ENCODE assay signal across 10 mouse cellular contexts in the genomic region with DNA sequence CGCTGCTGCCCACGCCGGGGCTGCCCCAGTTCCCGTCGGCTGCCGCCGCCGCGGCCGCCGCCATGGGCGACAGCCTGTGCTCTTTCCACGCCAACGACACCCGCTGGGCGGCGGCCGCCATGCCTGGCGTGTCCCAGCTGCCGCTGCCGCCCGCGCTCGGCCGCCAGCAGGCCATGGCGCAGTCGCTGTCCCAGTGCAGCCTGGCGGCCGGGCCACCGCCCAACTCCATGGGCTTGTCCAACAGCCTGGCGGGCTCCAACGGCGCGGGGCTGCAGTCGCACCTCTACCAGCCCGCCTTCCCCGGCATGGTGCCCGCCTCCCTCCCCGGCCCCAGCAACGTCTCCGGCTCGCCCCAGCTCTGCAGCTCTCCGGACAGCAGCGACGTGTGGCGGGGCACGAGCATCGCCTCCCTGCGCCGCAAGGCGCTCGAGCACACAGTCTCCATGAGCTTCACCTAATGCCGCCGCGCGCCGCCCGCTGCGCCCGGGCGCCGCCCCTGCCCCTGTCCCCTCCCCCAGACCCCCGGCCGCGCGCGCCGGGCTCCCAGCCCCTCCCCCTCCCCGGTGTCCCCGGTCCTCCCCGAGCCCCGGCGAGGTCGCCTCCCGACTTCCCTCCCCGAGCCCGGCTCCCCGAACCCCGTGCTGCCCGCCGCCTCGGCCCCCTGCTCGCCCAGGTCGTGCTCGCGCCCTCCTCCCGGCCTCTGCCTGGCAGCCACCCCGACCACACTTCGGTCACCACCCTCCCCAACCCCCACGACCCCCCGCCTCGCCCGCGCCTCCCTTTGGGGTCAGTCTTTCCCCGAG. TPM values are rescaled to one million over a fixed set of nuclear protein-coding genes. Genes with fewer than 3 reads are reported as not detected.
A peak's percentile ranks its signal among the peaks of the same experiment; 100 is the strongest.
DNase-seq lines count a peak whose midpoint lies in the region; ATAC-seq and TF ChIP-seq lines count a peak whose summit lies in the region.
"Had no signal": no experiment of that assay in that cellular context is flagged by ENCODE, and none has a peak within 500 bp of the region (broad histone marks: within the 10 kb centered on the region; RNA-seq: fewer than 3 reads in every experiment).

No protein-coding gene starts in this region.

- WGBS in heart, adult 2 months = 2% methylated on average over 87 of the region's 95 CpGs
- WGBS in embryonic facial prominence, embryonic 11.5 days = 1% methylated on average over 49 of the region's 95 CpGs
- 1% methylated on average over 94 of the region's 95 CpGs for WGBS in hindbrain, embryonic 10.5 days
- under 1% methylated on average over 80 of the region's 95 CpGs for WGBS in liver, embryonic 16.5 days (ENCODE audit: insufficient replicate concordance)
- WGBS in stomach, embryonic 16.5 days = under 1% methylated on average over 81 of the region's 95 CpGs

- no peaks in the 10 kb centered on the region for H3K36me3 ChIP-seq in heart, adult 2 months (ENCODE audit: control insufficient read depth, insufficient read depth, low read length)
- H3K36me3 ChIP-seq in embryonic facial prominence, embryonic 11.5 days (replicated peaks; ENCODE audit: control insufficient read depth, insufficient read depth, low read depth, low read length) = no peaks in the 10 kb centered on the region
- no peaks in the 10 kb centered on the region for H3K36me3 ChIP-seq in hindbrain, embryonic 10.5 days
- no peaks in the 10 kb centered on the region for H3K36me3 ChIP-seq in liver, embryonic 16.5 days (ENCODE audit: control insufficient read depth, insufficient read depth)
- H3K36me3 ChIP-seq in stomach, embryonic 16.5 days (ENCODE audit: control insufficient read depth, insufficient read depth, low read length) = no peaks in the 10 kb centered on the region

- H3K4me2 ChIP-seq in embryonic facial prominence, embryonic 11.5 days (ENCODE audit: low read depth, low read length) = peak overlapping the region; percentile 86
- peak overlapping the region; percentile 60 for H3K4me2 ChIP-seq in liver, embryonic 16.5 days (ENCODE audit: low read depth, low read length)
- H3K4me2 ChIP-seq in stomach, embryonic 16.5 days (ENCODE audit: low read depth, low read length) = peak overlapping the region; percentile 47

- no peak overlapping the region for H3K9ac ChIP-seq in heart, adult 2 months (ENCODE audit: low read depth, low read length)
- H3K9ac ChIP-seq in embryonic facial prominence, embryonic 11.5 days (replicated peaks; ENCODE audit: low read length) = peak overlapping the region; percentile 37
- H3K9ac ChIP-seq in liver, embryonic 16.5 days (ENCODE audit: low read depth, low read length) = no peak overlapping the region
- no peak overlapping the region for H3K9ac ChIP-seq in stomach, embryonic 16.5 days (ENCODE audit: low read length)

- H3K27ac ChIP-seq in heart, adult 2 months = no peak overlapping the region
- H3K27ac ChIP-seq in embryonic facial prominence, embryonic 11.5 days (replicated peaks; ENCODE audit: low read depth, low read length) = no peak overlapping the region
- peak overlapping the region; percentile 56 for H3K27ac ChIP-seq in hindbrain, embryonic 10.5 days
- H3K27ac ChIP-seq in liver, embryonic 16.5 days (ENCODE audit: low read length) = no peak overlapping the region
- H3K27ac ChIP-seq in stomach, embryonic 16.5 days (ENCODE audit: low read length) = no peak overlapping the region

- H3K79me2 ChIP-seq in heart, adult 2 months (replicated peaks; ENCODE audit: control insufficient read depth, insufficient read depth, low read length) = no peaks in the 10 kb centered on the region

- peaks cover 30% of the 10 kb centered on the region for H3K27me3 ChIP-seq in heart, adult 2 months (ENCODE audit: control insufficient read depth, insufficient read depth, low read length)
- H3K27me3 ChIP-seq in embryonic facial prominence, embryonic 11.5 days (ENCODE audit: control insufficient read depth, insufficient read depth, low read length) = peaks cover 66% of the 10 kb centered on the region
- H3K27me3 ChIP-seq in hindbrain, embryonic 10.5 days (ENCODE audit: insufficient read depth, poor library complexity, severe bottlenecking) = peaks cover 100% of the 10 kb centered on the region
- H3K27me3 ChIP-seq in liver, embryonic 16.5 days (ENCODE audit: control insufficient read depth, insufficient read depth, low read depth, low read length) = peaks cover 74% of the 10 kb centered on the region
- H3K27me3 ChIP-seq in stomach, embryonic 16.5 days (ENCODE audit: control insufficient read depth, insufficient read depth, low read length) = peaks cover 72% of the 10 kb centered on the region
- H3K27me3 ChIP-seq: CH12.LX had no signal

- TF ChIP-seq CTCF in heart, adult 2 months (IDR thresholded peaks at IDR 0.05) = peak; percentile 18; the same call in 1 of the 2 replicates

- ATAC-seq in embryonic facial prominence, embryonic 11.5 days (replicated peaks; ENCODE audit: insufficient number of reproducible peaks, low FRiP score, low TSS enrichment, low read depth) = peak; percentile 78
- ATAC-seq in liver, embryonic 16.5 days (ENCODE audit: low read depth) = 0 out of 2 replicates have a peak, but pooled peaks have one; percentile 11
- peak; percentile 71 for ATAC-seq in stomach, embryonic 16.5 days (ENCODE audit: insufficient read depth, low FRiP score)

- TF ChIP-seq EP300 in heart, adult 2 months (IDR thresholded peaks at IDR 0.05; ENCODE audit: insufficient read depth, low read depth, low read length) = no peak

- DNase-seq in heart, adult 2 months = peak; percentile 43 to 49
- no peak for DNase-seq in heart, postnatal 10 days
- DNase-seq in R1 (ENCODE audit: low read depth, low spot score) = peak; percentile 73
- DNase-seq in embryonic facial prominence, embryonic 11.5 days (ENCODE audit: low spot score) = peak; percentile 47
- peak; percentile 68 for DNase-seq in hindbrain, embryonic 10.5 days (ENCODE audit: low spot score)
- DNase-seq in layer of hippocampus, adult 9-11 months = no peak

- H3K4me3 ChIP-seq in heart, adult 2 months = peak overlapping the region; percentile 44
- H3K4me3 ChIP-seq in embryonic facial prominence, embryonic 11.5 days (ENCODE audit: low read depth, low read length) = peak overlapping the region; percentile 40
- peak overlapping the region; percentile 54 for H3K4me3 ChIP-seq in hindbrain, embryonic 10.5 days
- H3K4me3 ChIP-seq in liver, embryonic 16.5 days (ENCODE audit: low read depth, low read length) = peak overlapping the region; percentile 46
- peak overlapping the region; percentile 48 for H3K4me3 ChIP-seq in stomach, embryonic 16.5 days (replicated peaks; ENCODE audit: low read length)

- peaks cover 2% of the 10 kb centered on the region for H3K4me1 ChIP-seq in heart, adult 2 months (ENCODE audit: control insufficient read depth, insufficient read depth, low read length)
- peaks cover 9% of the 10 kb centered on the region; the same call in 1 of the 2 replicates for H3K4me1 ChIP-seq in embryonic facial prominence, embryonic 11.5 days (ENCODE audit: control insufficient read depth, insufficient read depth, low read length)
- peaks cover 29% of the 10 kb centered on the region for H3K4me1 ChIP-seq in hindbrain, embryonic 10.5 days (replicated peaks)
- H3K4me1 ChIP-seq in liver, embryonic 16.5 days (ENCODE audit: control insufficient read depth, low read depth, low read length) = peaks cover 5% of the 10 kb centered on the region; the same call in 1 of the 2 replicates
- peaks cover 17% of the 10 kb centered on the region for H3K4me1 ChIP-seq in stomach, embryonic 16.5 days (ENCODE audit: control insufficient read depth, insufficient read depth, low read length)

- intact Hi-C loops in heart, adult 2 months (cut with DNase I) = no loop called here
- intact Hi-C loops in heart, postnatal 10 days (cut with DNase I) = no loop called here

- TF ChIP-seq POLR2A in heart, adult 2 months (IDR thresholded peaks at IDR 0.05; ENCODE audit: insufficient read depth, low read depth, low read length) = no peak

- no peaks in the 10 kb centered on the region for H3K9me3 ChIP-seq in embryonic facial prominence, embryonic 11.5 days (replicated peaks; ENCODE audit: control insufficient read depth, low read length)
- no peaks in the 10 kb centered on the region for H3K9me3 ChIP-seq in hindbrain, embryonic 10.5 days
- no peaks in the 10 kb centered on the region for H3K9me3 ChIP-seq in liver, embryonic 16.5 days (replicated peaks; ENCODE audit: control insufficient read depth, low read length)
- no peaks in the 10 kb centered on the region for H3K9me3 ChIP-seq in stomach, embryonic 16.5 days (replicated peaks; ENCODE audit: control insufficient read depth, low read length)

RNA-seq across cellular contexts. Expression of a gene that starts 8.0 kb away (rescaled TPM):
- total RNA-seq in heart, adult 2 months (2021) = not detected
- polyA plus RNA-seq in heart, adult 2 months (2012; rRNA removed) = not detected in 2 replicates
- not detected for total RNA-seq in heart, postnatal 10 days (2021)
- 0.60 and 2.6 TPM in 2 replicates for polyA plus RNA-seq in embryonic facial prominence, embryonic 11.5 days (2014; fragmentation: Nextera tagmentation; extraction: Ambion mirVana)
- 2.2 and 4.0 TPM in 2 replicates for polyA plus RNA-seq in hindbrain, embryonic 10.5 days (2016; fragmentation: Nextera tagmentation; extraction: Ambion mirVana)
- not detected in 2 replicates for polyA plus RNA-seq in liver, embryonic 16.5 days (2015; fragmentation: Nextera tagmentation; extraction: Ambion mirVana)
- not detected in 2 replicates for polyA plus RNA-seq in stomach, embryonic 16.5 days (2015; fragmentation: Nextera tagmentation; extraction: Ambion mirVana)
- total RNA-seq: CH12.LX; heart, postnatal 36 days had no signal

Comparison
In these comparisons a context has a peak if more than half of its experiments do, and no peak if none do; other contexts are left out.
1. DNase-seq: peak in heart, adult 2 months (2 of 2), R1 (single experiment), embryonic facial prominence, embryonic 11.5 days (single experiment) and hindbrain, embryonic 10.5 days (single experiment); none in heart, postnatal 10 days (0 of 2) and layer of hippocampus, adult 9-11 months (single experiment).
2. ATAC-seq: peak in every context shown above with its lines; median percentile 78 in embryonic facial prominence, embryonic 11.5 days; 71 in stomach, embryonic 16.5 days; 11 in liver, embryonic 16.5 days.
3. Peak in every context shown above with its lines, with median percentiles within 50 percentile points of each other: H3K4me3 ChIP-seq and H3K4me2 ChIP-seq.